Mouse (Mus musculus) kidney, adult 2 months (tissue): ENCODE data around the gene Gm17455.

ENCODE experiments used
- CTCF ChIP-seq: fragments of 200-500 bp; conservative IDR thresholded peaks from 2 replicates; pipeline ENCODE4 v1.5.1; 2011; ENCODE audit warnings: low read depth, mild to moderate bottlenecking, control low read depth, low read length, moderate library complexity, mixed read lengths; ENCODE audit not compliant: insufficient read depth, insufficient read length
- POLR2A ChIP-seq: fragments of 200-500 bp; IDR thresholded peaks from one replicate; pipeline ENCODE4 v1.6.1; 2011; ENCODE audit warnings: low read depth, low read length, control low read depth

DNA sequence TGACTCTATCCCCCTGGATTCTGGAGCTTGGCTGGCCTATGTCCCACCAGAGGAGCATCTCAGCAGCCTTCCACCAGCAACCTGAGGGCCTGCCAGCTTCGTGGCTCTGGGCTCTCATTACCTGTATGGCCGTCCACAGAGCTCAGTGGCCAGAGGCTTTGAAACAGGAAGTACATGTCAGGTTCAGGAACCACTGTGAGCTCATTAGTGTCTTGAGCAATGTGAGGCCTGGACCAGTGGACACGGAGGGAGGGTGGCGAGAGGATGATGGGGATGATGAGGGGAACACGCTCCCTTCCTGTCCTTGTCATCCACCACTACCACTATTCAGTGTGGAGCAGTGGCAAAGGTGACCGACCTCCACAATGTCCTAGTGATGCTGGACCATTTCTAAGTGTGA, 30.1 kb upstream of the Gm17455 start:
- TF ChIP-seq CTCF (no peak), POLR2A (no peak)
